Mouse (Mus musculus) stomach, embryonic 15.5 days (tissue): Measurements from ENCODE around the gene Ptpn21. TPM values are rescaled to one million over a fixed set of nuclear protein-coding genes. Genes with fewer than 3 reads are reported as not detected.

Source experiments
- ATAC-seq: fragments of 200-750 bp; cut with Nextera tagmentation; 2 replicates; pipeline ENCODE4 v1.8.0; 2017; ENCODE audit warnings: low read depth, moderate number of reproducible peaks, moderate TSS enrichment; ENCODE audit not compliant: insufficient read depth, low FRiP score
- H3K27ac ChIP-seq: fragments of 300-500 bp; sonication (generic); 2 replicates; pipeline ENCODE4 v1.5.1; 2015; ENCODE audit warnings: mild to moderate bottlenecking, inconsistent platforms
- H3K27me3 ChIP-seq: fragments of 300-500 bp; sonication (generic); replicated peaks from 2 replicates; pipeline ENCODE4 v1.6.1; 2015; ENCODE audit warnings: inconsistent platforms
- H3K36me3 ChIP-seq: fragments of 300-500 bp; sonication (generic); 2 replicates; pipeline ENCODE4 v1.6.1; 2015; ENCODE audit warnings: inconsistent platforms
- H3K4me1 ChIP-seq: fragments of 300-500 bp; sonication (generic); 2 replicates; pipeline ENCODE4 v1.6.1; 2015; ENCODE audit warnings: inconsistent platforms
- H3K4me2 ChIP-seq: fragments of 300-500 bp; sonication (generic); 2 replicates; pipeline ENCODE4 v1.6.1; 2015; ENCODE audit warnings: mild to moderate bottlenecking, inconsistent platforms
- H3K4me3 ChIP-seq: fragments of 300-500 bp; sonication (generic); replicated peaks from 2 replicates; pipeline ENCODE4 v1.5.1; 2015; ENCODE audit warnings: inconsistent platforms
- H3K9ac ChIP-seq: fragments of 300-500 bp; sonication (generic); 2 replicates; pipeline ENCODE4 v1.6.1; 2015; ENCODE audit warnings: inconsistent platforms
- H3K9me3 ChIP-seq: fragments of 300-500 bp; sonication (generic); 2 replicates; pipeline ENCODE4 v1.6.1; 2016; ENCODE audit warnings: inconsistent platforms
- WGBS: fragments of 180-500 bp; shearing (Covaris S2); methylation state at CpG from one replicate; pipeline ENCODE4 v1.1.7; 2015; 5-methylcytosine and 5-hydroxymethylcytosine counted together
- polyA plus RNA-seq: library from polyadenylated mRNA; unstranded; fragments of >200 nt; fragmentation: Nextera tagmentation; extraction: Ambion mirVana; gene quantifications from 2 replicates; pipeline ENCODE4 v1.2.1, GENCODE M21; 2015

Ptpn21 gene
- polyA plus RNA-seq, 1 experiment from 2014 or later, result 9.9 TPM

GRCm38 (mm10) chr12:98679906-98680305, 57.3 kb downstream of the Ptpn21 start:
- H3K9ac ChIP-seq, result no peak overlapping the region
- 82% methylated on average over 15 of the region's 15 CpGs for WGBS
- no peak overlapping the region for H3K4me3 ChIP-seq
- peaks cover 28% of the 10 kb centered on the region for H3K36me3 ChIP-seq
- H3K27ac ChIP-seq, result no peak overlapping the region
- no peaks in the 10 kb centered on the region for H3K27me3 ChIP-seq
- H3K9me3 ChIP-seq, result no peaks in the 10 kb centered on the region
- no peak overlapping the region for H3K4me2 ChIP-seq
- no peaks in the 10 kb centered on the region for H3K4me1 ChIP-seq
- no peak for ATAC-seq

- no peak for ATAC-seq
- Histone ChIP-seq H3K4me1 (no peaks in the 10 kb centered on the region), H3K27ac (no peak overlapping the region), H3K9ac (no peak overlapping the region), H3K27me3 (no peaks in the 10 kb centered on the region), H3K36me3 (peaks cover 29% of the 10 kb centered on the region), H3K9me3 (no peaks in the 10 kb centered on the region), H3K4me3 (no peak overlapping the region), H3K4me2 (no peak overlapping the region)
- WGBS, result 39% methylated on average over 14 of the region's 14 CpGs
Measured at GRCm38 (mm10) chr12:98677336-98677735, 59.9 kb downstream of the Ptpn21 start.

- Histone ChIP-seq H3K4me3 (no peak overlapping the region), H3K9ac (no peak overlapping the region), H3K27ac (no peak overlapping the region), H3K4me1 (no peaks in the 10 kb centered on the region), H3K4me2 (no peak overlapping the region), H3K27me3 (no peaks in the 10 kb centered on the region), H3K36me3 (peaks cover 24% of the 10 kb centered on the region), H3K9me3 (no peaks in the 10 kb centered on the region)
- no peak for ATAC-seq
- 93% methylated on average over 6 of the region's 6 CpGs for WGBS
Measured at GRCm38 (mm10) chr12:98676861-98677260, 60.3 kb downstream of the Ptpn21 start.

- 18% methylated on average over 9 of the region's 9 CpGs for WGBS
- no peaks in the 10 kb centered on the region for H3K27me3 ChIP-seq
- no peaks in the 10 kb centered on the region for H3K4me1 ChIP-seq
- H3K27ac ChIP-seq, result no peak overlapping the region
- peak overlapping the region; percentile 28; the same call in 1 of the 2 replicates for H3K4me3 ChIP-seq
- H3K9ac ChIP-seq, result no peak overlapping the region
- H3K9me3 ChIP-seq, result no peaks in the 10 kb centered on the region
- H3K36me3 ChIP-seq, result peaks cover 17% of the 10 kb centered on the region
- H3K4me2 ChIP-seq, result peak overlapping the region; percentile 46
- ATAC-seq, result peak; percentile 85
Measured at GRCm38 (mm10) chr12:98674627-98675143, 62.5 kb downstream of the Ptpn21 start.

GRCm38 (mm10) chr12:98673879-98674278, 63.3 kb downstream of the Ptpn21 start:
- Histone ChIP-seq H3K9me3 (no peaks in the 10 kb centered on the region), H3K27me3 (no peaks in the 10 kb centered on the region), H3K4me2 (no peak overlapping the region), H3K4me3 (no peak overlapping the region), H3K9ac (no peak overlapping the region), H3K27ac (no peak overlapping the region), H3K4me1 (no peaks in the 10 kb centered on the region), H3K36me3 (peaks cover 16% of the 10 kb centered on the region)
- ATAC-seq, result no peak
- 63% methylated on average over 6 of the region's 6 CpGs for WGBS

GRCm38 (mm10) chr12:98670429-98670828, 66.8 kb downstream of the Ptpn21 start:
- H3K4me2 ChIP-seq, result no peak overlapping the region
- ATAC-seq, result no peak
- no peak overlapping the region for H3K4me3 ChIP-seq
- no peak overlapping the region for H3K27ac ChIP-seq
- no peaks in the 10 kb centered on the region for H3K9me3 ChIP-seq
- H3K27me3 ChIP-seq, result no peaks in the 10 kb centered on the region
- 0 out of 2 replicates have a peak, but pooled peaks cover 7% of the 10 kb centered on the region for H3K36me3 ChIP-seq
- no peak overlapping the region for H3K9ac ChIP-seq
- WGBS, result 76% methylated on average over 4 of the region's 4 CpGs
- H3K4me1 ChIP-seq, result no peaks in the 10 kb centered on the region

- 0 out of 2 replicates have a peak, but pooled peaks cover 7% of the 10 kb centered on the region for H3K36me3 ChIP-seq
- ATAC-seq, result no peak
- no peaks in the 10 kb centered on the region for H3K27me3 ChIP-seq
- H3K4me3 ChIP-seq, result no peak overlapping the region
- no peak overlapping the region for H3K4me2 ChIP-seq
- H3K4me1 ChIP-seq, result no peaks in the 10 kb centered on the region
- no peaks in the 10 kb centered on the region for H3K9me3 ChIP-seq
- no peak overlapping the region for H3K9ac ChIP-seq
- 82% methylated on average over 5 of the region's 5 CpGs for WGBS
- H3K27ac ChIP-seq, result no peak overlapping the region
Measured at GRCm38 (mm10) chr12:98669864-98670263, 67.3 kb downstream of the Ptpn21 start.

GRCm38 (mm10) chr12:98669086-98669485, 68.1 kb downstream of the Ptpn21 start:
- no peak overlapping the region for H3K4me2 ChIP-seq
- no peak overlapping the region for H3K27ac ChIP-seq
- WGBS, result 83% methylated on average over 10 of the region's 10 CpGs

GRCm38 (mm10) chr12:98668132-98668814, 68.9 kb downstream of the Ptpn21 start:
- Histone ChIP-seq H3K27me3 (no peaks in the 10 kb centered on the region), H3K36me3 (0 out of 2 replicates have a peak, but pooled peaks cover 5% of the 10 kb centered on the region), H3K4me1 (no peaks in the 10 kb centered on the region), H3K9me3 (no peaks in the 10 kb centered on the region), H3K9ac (no peak overlapping the region), H3K27ac (no peak overlapping the region), H3K4me2 (no peak overlapping the region), H3K4me3 (no peak overlapping the region)
- no peak for ATAC-seq
- WGBS, result 46% methylated on average over 10 of the region's 10 CpGs

More at GRCm38 (mm10) chr12:98669086-98669485, 68.1 kb downstream of the Ptpn21 start:
- H3K9ac ChIP-seq, result no peak overlapping the region
- H3K4me1 ChIP-seq, result no peaks in the 10 kb centered on the region
- no peaks in the 10 kb centered on the region for H3K9me3 ChIP-seq
- 0 out of 2 replicates have a peak, but pooled peaks cover 7% of the 10 kb centered on the region for H3K36me3 ChIP-seq
- H3K4me3 ChIP-seq, result no peak overlapping the region
- no peaks in the 10 kb centered on the region for H3K27me3 ChIP-seq
- ATAC-seq, result no peak

- no peak overlapping the region for H3K4me2 ChIP-seq
- H3K4me1 ChIP-seq, result no peaks in the 10 kb centered on the region
- H3K36me3 ChIP-seq, result no peaks in the 10 kb centered on the region
- no peaks in the 10 kb centered on the region for H3K9me3 ChIP-seq
- WGBS, result 88% methylated on average over 7 of the region's 7 CpGs
- H3K27me3 ChIP-seq, result no peaks in the 10 kb centered on the region
- H3K9ac ChIP-seq, result no peak overlapping the region
- H3K4me3 ChIP-seq, result no peak overlapping the region
- H3K27ac ChIP-seq, result no peak overlapping the region
- ATAC-seq, result no peak
Measured at GRCm38 (mm10) chr12:98662617-98663016, 74.6 kb downstream of the Ptpn21 start.

GRCm38 (mm10) chr12:98656873-98657272, 80.3 kb downstream of the Ptpn21 start:
- 56% methylated on average over 2 of the region's 2 CpGs for WGBS
- H3K27ac ChIP-seq, result no peak overlapping the region
- no peaks in the 10 kb centered on the region for H3K36me3 ChIP-seq
- no peak for ATAC-seq
- no peak overlapping the region for H3K9ac ChIP-seq
- H3K9me3 ChIP-seq, result no peaks in the 10 kb centered on the region
- no peak overlapping the region for H3K4me2 ChIP-seq
- H3K4me3 ChIP-seq, result no peak overlapping the region
- no peaks in the 10 kb centered on the region for H3K27me3 ChIP-seq
- no peaks in the 10 kb centered on the region for H3K4me1 ChIP-seq

GRCm38 (mm10) chr12:98644852-98645251, 92.4 kb downstream of the Ptpn21 start:
- Histone ChIP-seq H3K4me3 (no peak overlapping the region), H3K4me1 (no peaks in the 10 kb centered on the region), H3K4me2 (no peak overlapping the region), H3K27me3 (no peaks in the 10 kb centered on the region), H3K27ac (no peak overlapping the region), H3K9me3 (no peaks in the 10 kb centered on the region), H3K36me3 (no peaks in the 10 kb centered on the region), H3K9ac (no peak overlapping the region)
- no peak for ATAC-seq
